Mouse (Mus musculus): ENCODE data around the gene Edil3. TPM values are rescaled to one million over a fixed set of nuclear protein-coding genes. Genes with fewer than 3 reads are reported as not detected.

Gene Edil3
- total and polyA plus RNA-seq, 2 experiments: under 0.01 TPM; not detected in 1

DNA sequence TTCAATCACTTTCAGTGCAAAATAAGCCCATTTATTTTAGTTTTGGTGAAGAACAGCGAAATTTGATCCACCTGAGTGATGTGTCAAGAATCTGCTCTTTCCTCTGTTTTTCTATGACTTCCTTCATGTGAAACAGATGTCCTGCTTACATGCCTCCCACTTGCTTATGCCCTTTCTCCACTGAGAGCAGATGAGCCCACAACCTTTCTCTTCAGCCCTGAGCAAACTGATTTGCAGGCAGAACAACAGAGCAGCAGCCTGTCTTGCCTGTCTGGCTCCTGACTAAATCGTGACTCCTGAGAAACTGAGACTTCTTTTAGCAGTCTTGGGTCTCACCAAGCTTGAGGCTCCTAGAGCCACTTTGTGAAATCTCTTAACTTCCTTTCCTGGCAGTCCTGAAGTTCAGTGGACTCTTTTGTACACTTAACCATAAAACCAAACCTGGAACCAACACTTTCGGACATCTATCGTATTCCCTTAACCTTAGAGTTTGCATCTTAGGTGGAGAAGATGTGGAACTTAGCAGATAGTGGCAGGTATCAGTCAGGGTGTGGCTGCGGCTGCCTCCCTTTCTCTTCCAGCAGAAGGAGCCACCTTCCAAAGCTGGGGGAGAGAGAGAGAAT lies 475 bp upstream of the Edil3 start:
- Histone ChIP-seq H3K79me2 (ENCODE audit: control insufficient read depth, insufficient read depth, low read length) (no peaks in the 10 kb centered on the region), H3K9ac (ENCODE audit: low read depth, low read length) (no peak overlapping the region), H3K27me3 (ENCODE audit: control insufficient read depth, insufficient read depth, low read length) (peaks cover 10% of the 10 kb centered on the region; the same call in 1 of the 2 replicates), H3K4me3 (ENCODE audit: insufficient read depth, low read depth, low read length) (no peak overlapping the region), H3K4me1 (ENCODE audit: control insufficient read depth, insufficient read depth, low read length) (no peaks in the 10 kb centered on the region), H3K36me3 (ENCODE audit: control insufficient read depth, insufficient read depth, low read length) (no peaks in the 10 kb centered on the region), H3K27ac (replicated peaks; ENCODE audit: insufficient read depth, low read depth, low read length) (no peak overlapping the region)
- no peak for TF ChIP-seq CTCF (IDR thresholded peaks at IDR 0.05; ENCODE audit: low read depth, low read length)
- TF ChIP-seq POLR2A (IDR thresholded peaks at IDR 0.05; ENCODE audit: extremely low read depth, insufficient read depth, low read length): no peak
- 26% methylated on average over 5 of the region's 5 CpGs for WGBS
- no peak for DNase-seq (ENCODE audit: extremely low read depth, low read depth, low spot score)

DNA sequence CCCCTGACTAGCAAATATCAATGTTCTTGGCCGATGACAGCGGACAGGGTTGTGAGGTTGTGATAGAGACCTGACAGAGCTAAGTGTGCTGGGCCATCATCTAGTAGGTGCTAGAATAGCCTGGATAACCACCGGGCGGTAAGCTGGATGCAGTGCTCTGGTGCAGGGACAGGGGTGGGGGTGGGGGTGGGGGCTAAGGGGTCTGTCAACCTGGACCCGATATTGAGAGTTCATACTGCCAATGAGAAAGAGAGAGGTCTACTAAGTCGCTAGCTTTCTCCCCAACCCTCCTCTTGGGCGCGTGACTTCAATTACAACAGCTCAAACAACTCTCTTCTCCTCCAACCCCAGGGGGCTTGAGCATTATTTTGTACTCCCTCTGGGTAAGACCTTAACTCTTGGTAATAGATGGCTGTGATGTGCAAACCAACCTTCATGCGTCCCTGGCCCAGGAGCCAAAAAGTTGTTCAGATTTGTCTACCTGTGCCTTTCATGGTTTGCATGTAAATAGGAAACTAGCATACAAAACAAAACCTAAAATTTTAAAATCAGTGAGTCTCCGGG lies 1.1 kb downstream of the Edil3 start:
- no peak for TF ChIP-seq POLR2A (IDR thresholded peaks at IDR 0.05; ENCODE audit: extremely low read depth, insufficient read depth, low read length)
- no peak for TF ChIP-seq CTCF (IDR thresholded peaks at IDR 0.05; ENCODE audit: low read depth, low read length)
- Histone ChIP-seq H3K27ac (replicated peaks; ENCODE audit: insufficient read depth, low read depth, low read length) (no peak overlapping the region), H3K9ac (ENCODE audit: low read depth, low read length) (no peak overlapping the region), H3K4me3 (ENCODE audit: insufficient read depth, low read depth, low read length) (no peak overlapping the region), H3K4me1 (ENCODE audit: control insufficient read depth, insufficient read depth, low read length) (no peaks in the 10 kb centered on the region), H3K36me3 (ENCODE audit: control insufficient read depth, insufficient read depth, low read length) (no peaks in the 10 kb centered on the region), H3K79me2 (ENCODE audit: control insufficient read depth, insufficient read depth, low read length) (no peaks in the 10 kb centered on the region), H3K27me3 (ENCODE audit: control insufficient read depth, insufficient read depth, low read length) (peaks cover 10% of the 10 kb centered on the region; the same call in 1 of the 2 replicates)
- 13% methylated on average over 10 of the region's 10 CpGs for WGBS
- no peak for DNase-seq (ENCODE audit: extremely low read depth, low read depth, low spot score)

DNA sequence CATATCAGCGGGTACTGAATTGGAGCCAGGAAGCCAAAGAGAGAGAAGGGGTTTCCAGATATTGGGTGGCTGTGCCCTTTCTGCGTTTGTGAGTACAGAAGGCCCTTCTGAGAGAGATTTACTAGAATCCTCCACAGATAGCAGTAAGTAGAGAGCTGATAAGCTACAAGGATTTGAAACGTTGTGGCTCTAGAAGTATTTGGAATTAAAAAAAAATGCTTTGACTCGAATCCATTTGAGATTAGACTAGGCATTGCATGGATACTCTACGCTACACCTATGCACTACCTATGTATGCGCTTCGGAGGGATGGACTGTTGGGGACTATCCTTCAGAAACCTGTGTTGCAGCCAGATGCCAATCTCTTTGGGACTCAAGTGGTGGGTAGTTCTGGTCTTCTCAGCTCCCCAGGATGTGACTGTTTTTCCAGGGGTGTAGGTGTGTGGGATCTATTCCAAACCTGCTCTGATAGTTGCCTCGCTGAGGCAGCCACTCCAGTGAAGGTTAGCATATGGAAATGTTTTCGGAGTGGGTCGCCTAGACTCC lies 1.8 kb downstream of the Edil3 start:
- H3K36me3 ChIP-seq (ENCODE audit: control insufficient read depth, insufficient read depth, low read length): no peaks in the 10 kb centered on the region
- no peaks in the 10 kb centered on the region for H3K4me1 ChIP-seq (ENCODE audit: control insufficient read depth, insufficient read depth, low read length)
- peaks cover 10% of the 10 kb centered on the region; the same call in 1 of the 2 replicates for H3K27me3 ChIP-seq (ENCODE audit: control insufficient read depth, insufficient read depth, low read length)
- WGBS: 17% methylated on average over 10 of the region's 10 CpGs
- TF ChIP-seq CTCF (IDR thresholded peaks at IDR 0.05; ENCODE audit: low read depth, low read length) (no peak), POLR2A (IDR thresholded peaks at IDR 0.05; ENCODE audit: extremely low read depth, insufficient read depth, low read length) (no peak)
- H3K9ac ChIP-seq (ENCODE audit: low read depth, low read length): no peak overlapping the region
- no peak for DNase-seq (ENCODE audit: extremely low read depth, low read depth, low spot score)
- H3K4me3 ChIP-seq (ENCODE audit: insufficient read depth, low read depth, low read length): no peak overlapping the region
- H3K79me2 ChIP-seq (ENCODE audit: control insufficient read depth, insufficient read depth, low read length): no peaks in the 10 kb centered on the region
- no peak overlapping the region for H3K27ac ChIP-seq (replicated peaks; ENCODE audit: insufficient read depth, low read depth, low read length)

DNA sequence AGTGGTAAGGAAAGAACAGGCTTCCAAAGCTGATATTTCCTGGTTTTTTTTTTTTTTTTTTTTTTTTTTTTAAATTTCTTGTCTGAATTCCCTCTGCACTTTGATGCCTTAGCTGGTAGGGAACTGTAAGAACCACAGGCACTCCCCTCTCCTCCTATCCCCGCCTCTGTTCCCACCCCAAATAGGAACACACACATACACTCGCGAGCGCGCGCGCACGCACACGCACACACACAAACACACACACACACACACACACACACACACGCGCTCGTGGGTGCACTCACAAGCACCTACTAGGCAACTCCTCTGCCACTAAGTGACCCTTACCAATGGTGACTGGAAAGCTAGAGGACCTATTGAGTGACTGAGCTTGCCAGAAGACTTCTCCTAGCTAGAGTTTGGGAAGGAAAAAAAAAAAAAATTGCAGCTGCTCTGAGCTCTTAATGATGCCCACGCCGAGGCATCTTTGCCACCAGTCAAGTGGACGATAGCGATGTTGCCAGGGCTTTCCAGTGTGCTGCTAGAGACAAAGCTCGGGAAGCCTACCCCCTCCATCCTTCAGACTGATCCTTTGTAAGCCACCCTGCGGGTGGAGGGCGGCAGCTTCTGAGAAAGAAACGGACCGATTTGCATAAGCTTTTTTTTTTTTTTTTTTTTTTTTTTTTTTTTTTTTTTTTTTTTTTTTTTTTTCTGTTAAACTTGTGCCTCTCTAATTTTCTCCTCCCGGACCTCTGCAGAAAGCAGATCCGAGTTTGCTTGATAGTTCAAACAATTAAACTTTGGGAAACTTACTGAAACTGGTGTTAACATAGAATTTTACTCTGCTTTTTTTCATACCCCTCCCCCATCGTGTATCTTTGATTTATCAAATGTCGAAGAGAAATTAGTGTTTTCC lies 2.5 kb downstream of the Edil3 start:
- no peak for TF ChIP-seq CTCF (IDR thresholded peaks at IDR 0.05; ENCODE audit: low read depth, low read length)
- TF ChIP-seq POLR2A (IDR thresholded peaks at IDR 0.05; ENCODE audit: extremely low read depth, insufficient read depth, low read length): no peak

DNA sequence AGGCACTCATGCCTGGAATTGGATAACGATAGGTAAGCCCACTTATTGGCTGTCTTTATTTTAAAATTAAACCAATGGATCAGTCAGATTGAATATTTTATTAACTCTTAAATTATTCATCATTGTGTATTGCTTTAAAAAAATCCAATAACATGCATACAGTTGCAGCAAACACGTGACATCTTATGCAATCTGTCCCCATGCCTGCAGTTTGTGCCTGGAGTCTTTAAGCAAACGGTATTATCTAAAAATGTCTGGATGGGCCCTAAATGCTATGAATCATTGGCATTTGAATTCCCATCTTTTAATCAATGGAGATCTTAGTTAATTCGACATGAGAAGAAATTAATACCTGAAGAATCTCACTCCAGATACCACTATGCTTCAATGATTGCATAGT lies 3.2 kb downstream of the Edil3 start:
- H3K36me3 ChIP-seq (ENCODE audit: control insufficient read depth, insufficient read depth, low read length): no peaks in the 10 kb centered on the region
- DNase-seq (ENCODE audit: extremely low read depth, low read depth, low spot score): peak; percentile 16
- no peak overlapping the region for H3K9ac ChIP-seq (ENCODE audit: low read depth, low read length)
- TF ChIP-seq CTCF (IDR thresholded peaks at IDR 0.05; ENCODE audit: low read depth, low read length) (no peak), POLR2A (IDR thresholded peaks at IDR 0.05; ENCODE audit: extremely low read depth, insufficient read depth, low read length) (no peak)
- peaks cover 10% of the 10 kb centered on the region; the same call in 1 of the 2 replicates for H3K27me3 ChIP-seq (ENCODE audit: control insufficient read depth, insufficient read depth, low read length)
- no peaks in the 10 kb centered on the region for H3K79me2 ChIP-seq (ENCODE audit: control insufficient read depth, insufficient read depth, low read length)
- H3K27ac ChIP-seq (replicated peaks; ENCODE audit: insufficient read depth, low read depth, low read length): no peak overlapping the region
- H3K4me1 ChIP-seq (ENCODE audit: control insufficient read depth, insufficient read depth, low read length): no peaks in the 10 kb centered on the region
- H3K4me3 ChIP-seq (ENCODE audit: insufficient read depth, low read depth, low read length): no peak overlapping the region
- WGBS: 32% methylated on average over 4 of the region's 4 CpGs

More for the DNA sequence above, 2.5 kb downstream of the Edil3 start:
- H3K27me3 ChIP-seq (ENCODE audit: control insufficient read depth, insufficient read depth, low read length): peaks cover 10% of the 10 kb centered on the region; the same call in 1 of the 2 replicates
- H3K79me2 ChIP-seq (ENCODE audit: control insufficient read depth, insufficient read depth, low read length): no peaks in the 10 kb centered on the region
- no peak overlapping the region for H3K27ac ChIP-seq (replicated peaks; ENCODE audit: insufficient read depth, low read depth, low read length)
- no peak overlapping the region for H3K9ac ChIP-seq (ENCODE audit: low read depth, low read length)
- no peak overlapping the region for H3K4me3 ChIP-seq (ENCODE audit: insufficient read depth, low read depth, low read length)
- WGBS: 3% methylated on average over 25 of the region's 25 CpGs
- DNase-seq (ENCODE audit: extremely low read depth, low read depth, low spot score): no peak
- no peaks in the 10 kb centered on the region for H3K4me1 ChIP-seq (ENCODE audit: control insufficient read depth, insufficient read depth, low read length)
- H3K36me3 ChIP-seq (ENCODE audit: control insufficient read depth, insufficient read depth, low read length): no peaks in the 10 kb centered on the region

Measured in liver, adult 2 months (tissue).